Mouse (Mus musculus) cerebellum, postnatal 10 days (tissue): ENCODE data around the gene Xylt1.

Source experiments
- DNase-seq, 2 experiments: peaks; one replicate each; pipeline ENCODE4 v3.0.0; 2021; ENCODE audit warnings: mixed read lengths in 2 of 2

The Xylt1 gene

GRCm38 (mm10) chr7:117380418-117381187 lies at the start of gene Xylt1:
Xylt1 (plus strand) TSS chr7:117380979.
- DNase-seq = peak; percentile 82 to 87

- no peak for DNase-seq
Observed at GRCm38 (mm10) chr7:117333936-117334335, 46.8 kb upstream of the Xylt1 start.

DNA sequence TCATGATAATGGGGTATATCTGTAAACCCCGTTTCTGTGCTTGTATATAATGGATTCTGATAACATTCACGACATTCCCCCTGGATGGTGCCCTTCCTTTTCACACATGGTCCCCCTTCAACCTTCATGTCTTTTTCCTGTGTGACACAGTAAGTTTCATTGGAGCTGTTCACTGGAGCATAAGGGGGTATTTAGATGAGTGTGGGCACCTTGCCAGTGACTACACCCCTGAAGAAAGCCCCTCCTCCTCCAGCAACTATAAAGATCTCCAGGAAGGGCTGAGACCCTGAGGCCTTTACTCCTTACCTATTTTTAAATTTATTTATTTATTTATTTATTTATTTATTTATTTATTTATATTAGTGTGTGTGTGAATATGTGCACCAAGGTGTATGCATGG lies 24.5 kb upstream of the Xylt1 start:
- DNase-seq = no peak

- DNase-seq = peak; percentile 12 to 27
Observed at GRCm38 (mm10) chr7:117357425-117358194, 23.2 kb upstream of the Xylt1 start.

GRCm38 (mm10) chr7:117361281-117361680 lies 19.5 kb upstream of the Xylt1 start:
- no peak for DNase-seq

DNA sequence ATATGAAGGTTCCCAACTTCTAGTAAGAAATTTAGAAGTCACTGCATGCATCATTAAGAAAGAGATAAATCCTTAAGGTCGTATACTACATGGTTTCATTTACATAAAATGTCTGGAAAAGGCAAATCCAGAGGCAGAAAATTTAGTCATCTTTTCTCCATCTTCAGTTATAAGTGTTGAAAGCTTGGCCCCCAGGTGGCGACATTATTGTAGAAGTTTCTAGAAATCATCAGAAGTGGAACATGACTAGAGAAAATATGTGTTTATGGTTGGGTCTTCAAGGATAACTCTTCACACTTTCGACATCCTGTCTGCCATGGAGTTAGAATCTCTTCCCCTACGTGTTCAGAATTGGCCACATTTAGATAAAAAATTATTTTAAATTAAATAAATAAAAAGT lies 18.3 kb upstream of the Xylt1 start:
- no peak for DNase-seq

DNA sequence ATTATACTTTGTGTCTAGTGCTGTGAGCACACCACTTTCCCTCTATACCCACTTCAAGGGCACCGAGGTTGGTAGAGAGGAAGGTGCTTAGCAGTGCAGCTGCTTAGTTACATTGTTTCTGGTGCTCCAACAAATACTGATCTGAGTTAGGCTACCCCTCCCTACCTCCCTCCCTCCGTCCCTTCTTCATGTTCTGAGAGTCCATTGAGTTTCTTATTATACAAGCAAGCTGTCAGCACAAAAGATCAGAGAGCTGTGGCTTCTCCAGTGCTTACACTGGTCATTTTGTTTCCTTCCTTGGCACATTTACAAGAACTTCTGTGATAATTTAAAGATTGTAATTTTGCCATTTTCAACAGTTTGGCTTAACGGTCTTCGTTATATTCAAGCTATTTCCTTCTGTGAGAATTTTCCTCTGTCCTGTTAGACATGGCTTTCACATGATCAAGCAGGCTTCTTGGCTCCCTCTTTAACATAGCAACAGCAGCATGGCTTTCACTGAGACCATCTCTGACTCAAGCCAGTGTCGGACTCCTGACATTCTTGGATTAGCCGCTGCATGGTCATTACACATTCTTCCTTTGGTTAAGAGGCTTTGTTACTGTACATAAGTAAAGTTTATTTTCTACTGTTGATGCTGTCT lies 12.0 kb upstream of the Xylt1 start:
- DNase-seq = no peak

DNA sequence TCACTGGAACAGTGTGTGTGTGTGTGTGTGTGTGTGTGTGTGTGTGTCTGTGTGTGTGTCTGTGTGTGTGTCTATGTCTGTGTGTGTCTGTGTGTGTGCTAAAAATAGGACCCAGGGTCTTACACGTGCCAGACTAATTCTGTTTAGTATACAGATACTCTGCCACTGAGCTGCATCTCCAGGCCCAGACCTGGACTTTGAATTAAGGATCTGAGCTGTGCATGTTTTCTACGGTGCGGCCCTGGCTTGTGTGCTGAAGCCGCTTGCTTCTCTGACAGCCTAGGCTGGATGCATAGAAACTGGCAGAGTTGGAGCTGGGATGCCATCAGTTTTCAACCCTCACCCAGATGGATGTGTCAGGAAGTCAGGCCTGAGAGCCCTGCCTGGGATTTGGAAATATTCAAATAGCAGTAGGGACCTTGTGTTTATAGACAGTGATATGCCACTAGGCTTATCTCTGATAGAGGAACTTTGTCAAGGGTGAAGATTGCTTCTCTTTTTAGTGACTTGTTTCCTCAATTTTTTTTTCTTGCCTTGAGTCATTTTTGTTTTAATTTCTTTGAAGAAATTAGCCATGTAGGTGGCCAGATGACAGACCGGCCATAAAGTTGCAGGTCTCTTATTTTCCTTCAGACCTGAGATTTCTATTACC lies 11.4 kb upstream of the Xylt1 start:
- no peak for DNase-seq

DNA sequence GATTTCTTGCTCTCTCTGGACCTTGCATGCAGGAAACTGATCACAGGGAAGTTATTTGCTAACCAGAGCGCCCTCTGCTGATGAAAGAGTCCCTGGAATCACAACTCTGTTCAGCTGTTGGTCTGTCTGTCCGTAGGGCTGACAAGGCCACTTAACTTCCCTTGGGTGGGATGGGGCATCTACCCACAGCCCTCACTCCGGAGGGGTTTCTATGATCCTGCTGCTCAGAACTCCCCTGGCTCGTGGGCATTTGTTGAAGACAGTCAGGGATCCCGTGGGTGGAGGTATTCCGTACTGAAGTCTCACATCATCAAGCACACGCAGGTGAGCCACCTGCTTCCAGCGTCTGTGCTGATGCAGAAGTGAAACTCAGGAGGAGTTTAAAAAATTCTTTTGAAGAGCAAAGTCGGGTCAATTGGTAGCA lies 4.9 kb upstream of the Xylt1 start:
- DNase-seq = peak; percentile 81 to 88

DNA sequence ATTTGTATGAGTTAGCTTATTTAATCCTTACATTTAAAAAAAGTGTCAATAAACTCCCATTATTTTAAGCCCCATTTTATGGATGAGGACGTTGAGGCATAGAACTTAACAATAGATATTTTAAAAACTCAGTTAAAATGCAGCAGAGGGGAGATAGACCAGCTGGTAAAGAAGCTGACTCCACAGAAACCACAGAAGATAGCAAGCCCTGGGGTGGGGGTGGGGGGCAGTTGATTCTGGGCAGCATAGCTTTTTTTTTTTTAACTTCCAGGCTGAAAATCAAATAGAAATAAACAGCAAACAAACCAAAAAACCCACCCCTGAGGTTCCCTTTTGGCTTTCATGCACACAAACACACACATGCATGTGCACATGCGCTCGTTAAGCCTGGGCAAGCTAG lies 3.6 kb upstream of the Xylt1 start:
- DNase-seq = no peak

GRCm38 (mm10) chr7:117380036-117380417 lies 752 bp upstream of the Xylt1 start:
- DNase-seq = no peak

GRCm38 (mm10) chr7:117381188-117381981 lies 606 bp downstream of the Xylt1 start:
- peak; percentile 59 to 66 for DNase-seq

DNA sequence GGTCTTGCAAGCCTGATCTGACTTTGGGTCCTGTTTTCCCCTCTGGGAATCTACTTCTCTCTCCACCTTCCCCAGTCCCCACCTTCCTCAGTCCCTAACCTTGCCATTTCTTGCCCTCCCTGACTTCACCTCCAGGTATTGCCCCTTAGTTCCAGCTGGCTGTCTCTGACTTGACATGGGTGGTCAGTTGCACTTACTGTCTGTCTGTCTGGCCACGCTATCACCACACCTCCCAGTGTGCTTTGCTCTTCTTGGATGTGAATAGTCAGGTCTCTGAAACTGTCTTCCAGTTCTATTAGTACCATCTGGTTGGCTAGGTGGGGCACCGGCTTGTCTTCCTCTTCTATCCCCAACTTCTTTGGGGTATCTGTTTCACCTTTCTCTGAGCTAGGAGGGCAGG lies 1.2 kb downstream of the Xylt1 start:
- no peak for DNase-seq

- DNase-seq = peak; percentile 79 to 82
Observed at GRCm38 (mm10) chr7:117383147-117383940, 2.6 kb downstream of the Xylt1 start.

DNA sequence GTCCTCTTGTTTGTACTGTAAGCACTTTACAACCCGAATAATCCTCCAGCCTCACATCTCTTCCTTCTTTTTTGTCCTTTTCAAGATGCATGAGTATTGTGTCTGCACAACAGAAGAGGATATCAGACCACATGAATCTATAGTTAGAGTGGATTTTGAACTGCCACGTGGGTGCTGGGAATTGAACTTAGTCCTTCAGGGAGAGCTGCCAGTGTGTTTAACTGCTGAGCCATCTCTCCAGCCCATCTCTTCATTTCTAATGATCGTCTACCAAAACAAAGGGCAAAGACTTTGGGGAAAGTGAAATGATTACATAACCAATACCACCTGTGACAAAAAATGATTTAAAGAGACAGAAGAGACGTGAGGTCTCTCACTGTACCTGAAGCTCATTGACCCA lies 5.6 kb downstream of the Xylt1 start:
- no peak for DNase-seq

GRCm38 (mm10) chr7:117388284-117388988 lies 7.7 kb downstream of the Xylt1 start:
- DNase-seq = no peak

DNA sequence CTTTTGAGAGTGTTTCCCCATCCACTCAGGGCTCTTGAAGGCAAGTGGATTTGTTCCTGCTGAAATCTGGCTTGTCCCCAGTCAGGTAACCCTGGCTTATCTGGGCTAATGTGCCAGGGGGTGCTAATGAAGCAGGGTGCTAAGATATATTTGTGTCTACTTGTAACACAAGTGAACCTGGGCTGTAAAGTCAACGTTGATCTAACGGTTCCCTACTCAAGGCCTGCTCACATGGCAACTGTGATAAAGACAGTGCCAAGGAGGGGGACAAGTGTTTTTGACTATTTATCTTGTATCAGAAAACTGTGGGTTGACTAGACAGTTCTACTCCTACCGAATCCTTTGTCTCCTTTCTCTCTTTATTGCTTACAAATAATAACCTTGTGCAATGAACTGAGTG lies 8.3 kb downstream of the Xylt1 start:
- no peak for DNase-seq

DNA sequence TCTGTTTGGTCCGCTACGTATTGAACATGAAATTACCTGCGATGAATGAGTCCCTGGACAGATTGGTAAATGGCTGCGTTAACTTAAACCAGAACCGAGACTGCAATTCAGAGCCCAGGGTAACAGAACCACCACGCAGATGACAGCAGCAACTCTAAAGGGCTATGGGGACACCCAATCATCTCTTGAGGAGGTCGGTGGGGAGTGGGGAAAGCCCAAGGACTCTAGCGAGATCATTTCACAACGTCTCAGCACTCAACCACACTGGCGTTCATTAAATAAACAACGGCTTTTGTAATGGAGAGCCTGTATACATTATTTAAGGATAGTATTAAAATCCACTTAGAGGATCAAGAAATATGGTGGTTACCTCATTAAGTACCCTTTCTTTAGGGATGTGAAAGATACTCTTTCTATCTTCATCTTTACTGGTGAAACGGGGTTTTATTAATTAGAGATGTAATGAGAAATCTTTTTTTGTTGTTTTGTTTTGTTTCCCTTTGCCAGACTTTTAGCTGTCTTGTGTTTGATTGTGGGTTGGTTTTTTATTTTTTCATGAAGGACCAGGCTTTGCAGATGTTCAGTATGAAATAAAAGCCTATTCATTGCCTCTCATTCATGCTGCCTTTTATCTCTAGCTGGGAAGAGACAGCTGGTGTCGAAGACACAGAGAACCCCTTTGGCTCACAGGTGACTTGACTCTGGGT lies 12.2 kb downstream of the Xylt1 start:
- no peak for DNase-seq

DNA sequence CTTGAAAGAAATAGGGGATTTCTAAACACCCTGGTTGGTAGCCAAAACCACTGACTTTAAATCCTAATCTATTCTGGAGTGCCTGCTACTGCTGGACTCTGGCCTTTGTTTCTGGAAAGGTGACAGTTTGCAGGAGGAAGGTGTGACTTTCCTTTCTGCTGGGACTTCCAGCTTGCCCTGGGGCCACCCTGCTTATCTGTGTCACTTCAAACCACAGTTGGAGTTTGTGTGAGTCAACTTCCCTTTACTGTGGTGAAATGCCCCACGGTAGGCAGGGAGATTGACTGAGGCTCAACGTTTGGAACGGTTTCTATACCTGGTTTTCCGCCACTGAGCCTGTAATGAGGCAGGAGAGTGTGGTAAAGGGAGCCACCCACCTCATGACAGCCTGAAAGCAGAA lies 13.2 kb downstream of the Xylt1 start:
- DNase-seq = no peak

- no peak for DNase-seq
Observed at GRCm38 (mm10) chr7:117394380-117394779, 13.6 kb downstream of the Xylt1 start.
